Mouse (Mus musculus): Measurements from ENCODE around the gene Mrap. TPM values are rescaled to one million over a fixed set of nuclear protein-coding genes. Genes with fewer than 3 reads are reported as not detected.

Mrap gene
- 32.9 and 34.0 TPM in 2 replicates for polyA plus RNA-seq (2015; fragmentation: Nextera tagmentation; extraction: Ambion mirVana)

GRCm38 (mm10) chr16:90738092-90738956 lies at the start of gene Mrap:
Mrap (plus strand) TSS chr16:90738207.
- peak within 1 kb of the TSS; percentile 61 for H3K4me3 ChIP-seq (replicated peaks)

GRCm38 (mm10) chr16:90692704-90693385 lies 45.2 kb upstream of the Mrap start:
- Histone ChIP-seq H3K9me3 (replicated peaks) (no peaks in the 10 kb centered on the region), H3K4me1 (replicated peaks) (no peaks in the 10 kb centered on the region), H3K36me3 (replicated peaks) (no peaks in the 10 kb centered on the region), H3K27me3 (no peaks in the 10 kb centered on the region), H3K27ac (replicated peaks) (no peak overlapping the region), H3K4me2 (no peak overlapping the region), H3K4me3 (replicated peaks) (no peak overlapping the region), H3K9ac (no peak overlapping the region)
- no peak for ATAC-seq (ENCODE audit: insufficient read depth)
- 71% methylated on average over 15 of the region's 15 CpGs for WGBS (ENCODE audit: insufficient replicate concordance)

More at GRCm38 (mm10) chr16:90738092-90738956, at the start of gene Mrap:
- WGBS (ENCODE audit: insufficient replicate concordance) = 37% methylated on average over 26 of the region's 26 CpGs
- Histone ChIP-seq H3K27me3 (no peaks in the 10 kb centered on the region), H3K9ac (peak within 1 kb of the TSS; percentile 66), H3K36me3 (replicated peaks) (0 out of 2 replicates have a peak, but pooled peaks cover 5% of the 10 kb centered on the region), H3K4me1 (replicated peaks) (peaks cover 66% of the 10 kb centered on the region), H3K4me2 (peak within 1 kb of the TSS; percentile 67), H3K27ac (replicated peaks) (peak within 1 kb of the TSS; percentile 86), H3K9me3 (replicated peaks) (no peaks in the 10 kb centered on the region)
- peak; percentile 82 for ATAC-seq (ENCODE audit: insufficient read depth)

GRCm38 (mm10) chr16:90693625-90694024 lies 44.4 kb upstream of the Mrap start:
- no peaks in the 10 kb centered on the region for H3K27me3 ChIP-seq
- H3K36me3 ChIP-seq (replicated peaks) = no peaks in the 10 kb centered on the region
- ATAC-seq (ENCODE audit: insufficient read depth) = no peak
- H3K4me1 ChIP-seq (replicated peaks) = no peaks in the 10 kb centered on the region
- no peak overlapping the region for H3K4me3 ChIP-seq (replicated peaks)
- H3K27ac ChIP-seq (replicated peaks) = no peak overlapping the region
- WGBS (ENCODE audit: insufficient replicate concordance) = 75% methylated on average over 5 of the region's 5 CpGs
- no peak overlapping the region for H3K9ac ChIP-seq
- no peak overlapping the region for H3K4me2 ChIP-seq
- H3K9me3 ChIP-seq (replicated peaks) = no peaks in the 10 kb centered on the region

- 48% methylated on average over 9 of the region's 9 CpGs for WGBS (ENCODE audit: insufficient replicate concordance)
- no peaks in the 10 kb centered on the region for H3K9me3 ChIP-seq (replicated peaks)
- H3K4me3 ChIP-seq (replicated peaks) = no peak overlapping the region
- no peak overlapping the region for H3K4me2 ChIP-seq
- H3K27ac ChIP-seq (replicated peaks) = no peak overlapping the region
- no peaks in the 10 kb centered on the region for H3K36me3 ChIP-seq (replicated peaks)
- no peaks in the 10 kb centered on the region for H3K27me3 ChIP-seq
- H3K4me1 ChIP-seq (replicated peaks) = no peaks in the 10 kb centered on the region
- ATAC-seq (ENCODE audit: insufficient read depth) = no peak
- no peak overlapping the region for H3K9ac ChIP-seq
Observed at GRCm38 (mm10) chr16:90694719-90695118, 43.3 kb upstream of the Mrap start.

- 67% methylated on average over 10 of the region's 10 CpGs for WGBS (ENCODE audit: insufficient replicate concordance)
- Histone ChIP-seq H3K9ac (no peak overlapping the region), H3K27ac (replicated peaks) (no peak overlapping the region), H3K4me1 (replicated peaks) (no peaks in the 10 kb centered on the region), H3K4me3 (replicated peaks) (no peak overlapping the region), H3K4me2 (no peak overlapping the region), H3K27me3 (no peaks in the 10 kb centered on the region), H3K9me3 (replicated peaks) (no peaks in the 10 kb centered on the region), H3K36me3 (replicated peaks) (no peaks in the 10 kb centered on the region)
- ATAC-seq (ENCODE audit: insufficient read depth) = no peak
Observed at GRCm38 (mm10) chr16:90695121-90695520, 42.9 kb upstream of the Mrap start.

- no peak for ATAC-seq (ENCODE audit: insufficient read depth)
- H3K4me1 ChIP-seq (replicated peaks) = no peaks in the 10 kb centered on the region
- WGBS (ENCODE audit: insufficient replicate concordance) = 60% methylated on average over 9 of the region's 9 CpGs
- no peaks in the 10 kb centered on the region for H3K36me3 ChIP-seq (replicated peaks)
- no peaks in the 10 kb centered on the region for H3K9me3 ChIP-seq (replicated peaks)
- no peak overlapping the region for H3K4me2 ChIP-seq
- H3K27me3 ChIP-seq = no peaks in the 10 kb centered on the region
- H3K4me3 ChIP-seq (replicated peaks) = no peak overlapping the region
- H3K9ac ChIP-seq = no peak overlapping the region
- H3K27ac ChIP-seq (replicated peaks) = no peak overlapping the region
Observed at GRCm38 (mm10) chr16:90696306-90696705, 41.7 kb upstream of the Mrap start.

- Histone ChIP-seq H3K4me2 (no peak overlapping the region), H3K27ac (replicated peaks) (no peak overlapping the region), H3K27me3 (no peaks in the 10 kb centered on the region), H3K9ac (no peak overlapping the region), H3K4me3 (replicated peaks) (no peak overlapping the region), H3K4me1 (replicated peaks) (no peaks in the 10 kb centered on the region), H3K36me3 (replicated peaks) (no peaks in the 10 kb centered on the region), H3K9me3 (replicated peaks) (no peaks in the 10 kb centered on the region)
- WGBS (ENCODE audit: insufficient replicate concordance) = 62% methylated on average over 14 of the region's 14 CpGs
- no peak for ATAC-seq (ENCODE audit: insufficient read depth)
Observed at GRCm38 (mm10) chr16:90699390-90699789, 38.6 kb upstream of the Mrap start.

- 84% methylated on average over 2 of the region's 2 CpGs for WGBS (ENCODE audit: insufficient replicate concordance)
- Histone ChIP-seq H3K4me3 (replicated peaks) (no peak overlapping the region), H3K4me2 (no peak overlapping the region), H3K9me3 (replicated peaks) (no peaks in the 10 kb centered on the region), H3K4me1 (replicated peaks) (no peaks in the 10 kb centered on the region), H3K9ac (no peak overlapping the region), H3K27ac (replicated peaks) (no peak overlapping the region), H3K27me3 (no peaks in the 10 kb centered on the region), H3K36me3 (replicated peaks) (no peaks in the 10 kb centered on the region)
- no peak for ATAC-seq (ENCODE audit: insufficient read depth)
Observed at GRCm38 (mm10) chr16:90701541-90701940, 36.5 kb upstream of the Mrap start.

- H3K4me2 ChIP-seq = no peak overlapping the region
- no peak for ATAC-seq (ENCODE audit: insufficient read depth)
- H3K9me3 ChIP-seq (replicated peaks) = no peaks in the 10 kb centered on the region
- H3K9ac ChIP-seq = no peak overlapping the region
- no peak overlapping the region for H3K27ac ChIP-seq (replicated peaks)
- no peaks in the 10 kb centered on the region for H3K4me1 ChIP-seq (replicated peaks)
- 6% methylated on average over 1 of the region's 1 CpGs for WGBS (ENCODE audit: insufficient replicate concordance)
- no peak overlapping the region for H3K4me3 ChIP-seq (replicated peaks)
- H3K36me3 ChIP-seq (replicated peaks) = no peaks in the 10 kb centered on the region
- no peaks in the 10 kb centered on the region for H3K27me3 ChIP-seq
Observed at GRCm38 (mm10) chr16:90703646-90704045, 34.4 kb upstream of the Mrap start.

- Histone ChIP-seq H3K4me2 (no peak overlapping the region), H3K36me3 (replicated peaks) (no peaks in the 10 kb centered on the region), H3K27ac (replicated peaks) (no peak overlapping the region), H3K27me3 (peaks cover 5% of the 10 kb centered on the region; the same call in 1 of the 2 replicates), H3K9me3 (replicated peaks) (no peaks in the 10 kb centered on the region), H3K4me1 (replicated peaks) (no peaks in the 10 kb centered on the region), H3K9ac (no peak overlapping the region), H3K4me3 (replicated peaks) (no peak overlapping the region)
- 58% methylated on average over 13 of the region's 13 CpGs for whole genome bisulfite sequencing (ENCODE audit: insufficient replicate concordance)
- no peak for ATAC-seq (ENCODE audit: insufficient read depth)
Observed at GRCm38 (mm10) chr16:90704161-90704825, 33.7 kb upstream of the Mrap start.

- H3K27me3 ChIP-seq = peaks cover 18% of the 10 kb centered on the region; the same call in 1 of the 2 replicates
- no peaks in the 10 kb centered on the region for H3K9me3 ChIP-seq (replicated peaks)
- no peak overlapping the region for H3K4me2 ChIP-seq
- H3K4me1 ChIP-seq (replicated peaks) = no peaks in the 10 kb centered on the region
- no peak overlapping the region for H3K27ac ChIP-seq (replicated peaks)
- no peaks in the 10 kb centered on the region for H3K36me3 ChIP-seq (replicated peaks)
- ATAC-seq (ENCODE audit: insufficient read depth) = no peak
- H3K9ac ChIP-seq = no peak overlapping the region
- 17% methylated on average over 3 of the region's 3 CpGs for WGBS (ENCODE audit: insufficient replicate concordance)
- H3K4me3 ChIP-seq (replicated peaks) = no peak overlapping the region
Observed at GRCm38 (mm10) chr16:90706279-90706678, 31.7 kb upstream of the Mrap start.

All from liver, embryonic 15.5 days (tissue).